Mouse (Mus musculus) c-Kit-negative CD71-positive TER-119-positive erythroid progenitor cells, embryonic 14.5 days (primary cell): ENCODE data around the gene Car10.

Experiments
- DNase-seq: peaks from one replicate; pipeline ENCODE4 v3.0.0-alpha.2; 2013; ENCODE audit warnings: low read depth, low spot score

The Car10 gene

GRCm38 (mm10) chr11:93577441-93577840 is 479.6 kb downstream of the Car10 start:
- DNase-seq = no peak

- DNase-seq = no peak
Observed at GRCm38 (mm10) chr11:93579626-93580025, 481.8 kb downstream of the Car10 start.

- DNase-seq = no peak
Observed at GRCm38 (mm10) chr11:93581326-93581725, 483.5 kb downstream of the Car10 start.

- no peak for DNase-seq
Observed at GRCm38 (mm10) chr11:93587788-93588187, 490.0 kb downstream of the Car10 start.

- no peak for DNase-seq
Observed at GRCm38 (mm10) chr11:93590652-93591051, 492.8 kb downstream of the Car10 start.

- DNase-seq = no peak
Observed at GRCm38 (mm10) chr11:93594033-93594432, 496.2 kb downstream of the Car10 start.

GRCm38 (mm10) chr11:93598175-93598574 is 500.3 kb downstream of the Car10 start:
- no peak for DNase-seq

GRCm38 (mm10) chr11:93599755-93600154 is 501.9 kb downstream of the Car10 start:
- DNase-seq = no peak

- DNase-seq = no peak
Observed at GRCm38 (mm10) chr11:93603575-93603974, 505.7 kb downstream of the Car10 start.

- no peak for DNase-seq
Observed at GRCm38 (mm10) chr11:93607111-93607510, 509.3 kb downstream of the Car10 start.

GRCm38 (mm10) chr11:93608716-93609115 is 510.9 kb downstream of the Car10 start:
- DNase-seq = no peak

GRCm38 (mm10) chr11:93612071-93612470 is 514.2 kb downstream of the Car10 start:
- no peak for DNase-seq

- DNase-seq = no peak
Observed at GRCm38 (mm10) chr11:93614851-93615250, 517.0 kb downstream of the Car10 start.

GRCm38 (mm10) chr11:93623605-93624004 is 525.8 kb downstream of the Car10 start:
- DNase-seq = no peak

GRCm38 (mm10) chr11:93639410-93639809 is 541.6 kb downstream of the Car10 start:
- DNase-seq = no peak

- no peak for DNase-seq
Observed at GRCm38 (mm10) chr11:93640954-93641353, 543.1 kb downstream of the Car10 start.

- DNase-seq = no peak
Observed at GRCm38 (mm10) chr11:93642331-93642730, 544.5 kb downstream of the Car10 start.

GRCm38 (mm10) chr11:93643006-93643405 is 545.2 kb downstream of the Car10 start:
- DNase-seq = no peak

GRCm38 (mm10) chr11:93643436-93643835 is 545.6 kb downstream of the Car10 start:
- no peak for DNase-seq

- no peak for DNase-seq
Observed at GRCm38 (mm10) chr11:93646216-93646615, 548.4 kb downstream of the Car10 start.
